Mouse (Mus musculus): Measurements from ENCODE around the gene Hist1h2bg. TPM values are rescaled to one million over a fixed set of nuclear protein-coding genes. Genes with fewer than 3 reads are reported as not detected.
"Not testable (repeated sequence)": the region's sequence is repeated elsewhere in the genome, so short reads cannot be mapped to it uniquely, and the experiment has no call there.

The Hist1h2bg gene
- polyA plus RNA-seq, 1 experiment from 2014 or later, result 3.2 TPM

DNA sequence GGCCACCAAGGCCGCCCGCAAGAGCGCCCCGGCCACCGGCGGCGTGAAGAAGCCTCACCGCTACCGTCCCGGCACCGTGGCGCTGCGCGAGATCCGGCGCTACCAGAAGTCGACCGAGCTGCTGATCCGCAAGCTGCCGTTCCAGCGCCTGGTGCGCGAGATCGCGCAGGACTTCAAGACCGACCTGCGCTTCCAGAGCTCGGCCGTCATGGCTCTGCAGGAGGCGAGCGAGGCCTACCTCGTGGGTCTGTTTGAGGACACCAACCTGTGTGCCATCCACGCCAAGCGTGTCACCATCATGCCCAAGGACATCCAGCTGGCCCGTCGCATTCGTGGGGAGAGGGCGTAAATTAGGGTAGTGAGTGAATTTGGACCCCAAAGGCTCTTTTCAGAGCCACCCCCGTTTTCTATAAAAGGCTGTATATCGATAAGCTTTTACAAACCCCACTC lies 4.7 kb downstream of the Hist1h2bg start:
- Histone ChIP-seq H3K9ac (ENCODE audit: low read depth, low read length) (peak overlapping the region; percentile 65), H3K27ac (ENCODE audit: low read depth, low read length) (peak overlapping the region; percentile 77), H3K4me2 (replicated peaks; ENCODE audit: low read depth, low read length) (peak overlapping the region; percentile 66), H3K4me3 (ENCODE audit: low read depth, low read length) (peak overlapping the region; percentile 41)
- DNase-seq (ENCODE audit: low spot score), result peak; percentile 54
- not testable (repeated sequence) for H3K27me3 ChIP-seq (ENCODE audit: control insufficient read depth, insufficient read depth, low read length); H3K9me3 ChIP-seq (ENCODE audit: control insufficient read depth, low read length); ATAC-seq (ENCODE audit: low FRiP score); H3K4me1 ChIP-seq (replicated peaks; ENCODE audit: control insufficient read depth, insufficient read depth, low read length); H3K36me3 ChIP-seq (ENCODE audit: control insufficient read depth, insufficient read depth, low read length)
- WGBS, result 2% methylated on average over 8 of the region's 40 CpGs

- Histone ChIP-seq H3K4me1 (replicated peaks; ENCODE audit: control insufficient read depth, insufficient read depth, low read length) (peaks cover 2% of the 10 kb centered on the region; the same call in 1 of the 2 replicates), H3K9ac (ENCODE audit: low read depth, low read length) (peak overlapping the region; percentile 65), H3K4me2 (replicated peaks; ENCODE audit: low read depth, low read length) (peak overlapping the region; percentile 66), H3K9me3 (ENCODE audit: control insufficient read depth, low read length) (no peaks in the 10 kb centered on the region), H3K36me3 (ENCODE audit: control insufficient read depth, insufficient read depth, low read length) (no peaks in the 10 kb centered on the region), H3K27me3 (ENCODE audit: control insufficient read depth, insufficient read depth, low read length) (no peaks in the 10 kb centered on the region), H3K27ac (ENCODE audit: low read depth, low read length) (peak overlapping the region; percentile 77), H3K4me3 (ENCODE audit: low read depth, low read length) (peak overlapping the region; percentile 41)
- ATAC-seq (ENCODE audit: low FRiP score), result no peak
- DNase-seq (ENCODE audit: low spot score), result peak; percentile 56
- WGBS, result 2% methylated on average over 7 of the region's 7 CpGs
These were observed 5.2 kb downstream of the Hist1h2bg start for GRCm38 (mm10) chr13:23576351-23576881.

- H3K27me3 ChIP-seq (ENCODE audit: control insufficient read depth, insufficient read depth, low read length), result no peaks in the 10 kb centered on the region
- peak overlapping the region; percentile 66 for H3K4me2 ChIP-seq (replicated peaks; ENCODE audit: low read depth, low read length)
- H3K9ac ChIP-seq (ENCODE audit: low read depth, low read length), result peak overlapping the region; percentile 65
- peak overlapping the region; percentile 41 for H3K4me3 ChIP-seq (ENCODE audit: low read depth, low read length)
- H3K27ac ChIP-seq (ENCODE audit: low read depth, low read length), result peak overlapping the region; percentile 77
- no peaks in the 10 kb centered on the region for H3K9me3 ChIP-seq (ENCODE audit: control insufficient read depth, low read length)
- H3K4me1 ChIP-seq (replicated peaks; ENCODE audit: control insufficient read depth, insufficient read depth, low read length), result peaks cover 2% of the 10 kb centered on the region; the same call in 1 of the 2 replicates
- no peak for ATAC-seq (ENCODE audit: low FRiP score)
- peak; percentile 37 for DNase-seq (ENCODE audit: low spot score)
- H3K36me3 ChIP-seq (ENCODE audit: control insufficient read depth, insufficient read depth, low read length), result no peaks in the 10 kb centered on the region
- WGBS, result 47% methylated on average over 6 of the region's 6 CpGs
These were observed 5.9 kb downstream of the Hist1h2bg start for GRCm38 (mm10) chr13:23576906-23577639.

GRCm38 (mm10) chr13:23577835-23578234 lies 6.6 kb downstream of the Hist1h2bg start:
- H3K36me3 ChIP-seq (ENCODE audit: control insufficient read depth, insufficient read depth, low read length), result no peaks in the 10 kb centered on the region
- no peak for DNase-seq (ENCODE audit: low spot score)

GRCm38 (mm10) chr13:23581408-23582218 lies 10.4 kb downstream of the Hist1h2bg start, which contains the start of gene Hist1h4d:
Hist1h4d (plus strand) TSS chr13:23581598.
- peak; percentile 99 for DNase-seq (ENCODE audit: low spot score)
- peak within 1 kb of the TSS; percentile 88 for H3K27ac ChIP-seq (ENCODE audit: low read depth, low read length)
- H3K9ac ChIP-seq (ENCODE audit: low read depth, low read length), result peak within 1 kb of the TSS; percentile 63
- under 1% methylated on average over 43 of the region's 43 CpGs for WGBS
- peak; percentile 90 for ATAC-seq (ENCODE audit: low FRiP score)
- no peaks in the 10 kb centered on the region for H3K9me3 ChIP-seq (ENCODE audit: control insufficient read depth, low read length)
- no peaks in the 10 kb centered on the region for H3K27me3 ChIP-seq (ENCODE audit: control insufficient read depth, insufficient read depth, low read length)
- peak within 1 kb of the TSS; percentile 83 for H3K4me2 ChIP-seq (replicated peaks; ENCODE audit: low read depth, low read length)
- peak within 1 kb of the TSS; percentile 44 for H3K4me3 ChIP-seq (ENCODE audit: low read depth, low read length)
- H3K4me1 ChIP-seq (replicated peaks; ENCODE audit: control insufficient read depth, insufficient read depth, low read length), result peaks cover 3% of the 10 kb centered on the region; the same call in 1 of the 2 replicates
- no peaks in the 10 kb centered on the region for H3K36me3 ChIP-seq (ENCODE audit: control insufficient read depth, insufficient read depth, low read length)

More at GRCm38 (mm10) chr13:23577835-23578234, 6.6 kb downstream of the Hist1h2bg start:
- 0 out of 2 replicates have a peak overlapping the region, but pooled peaks have one; percentile 24 for H3K27ac ChIP-seq (ENCODE audit: low read depth, low read length)
- H3K9ac ChIP-seq (ENCODE audit: low read depth, low read length), result no peak overlapping the region
- H3K4me3 ChIP-seq (ENCODE audit: low read depth, low read length), result no peak overlapping the region
- peaks cover 2% of the 10 kb centered on the region; the same call in 1 of the 2 replicates for H3K4me1 ChIP-seq (replicated peaks; ENCODE audit: control insufficient read depth, insufficient read depth, low read length)
- ATAC-seq (ENCODE audit: low FRiP score), result no peak
- 87% methylated on average over 1 of the region's 1 CpGs for WGBS
- H3K9me3 ChIP-seq (ENCODE audit: control insufficient read depth, low read length), result no peaks in the 10 kb centered on the region
- H3K27me3 ChIP-seq (ENCODE audit: control insufficient read depth, insufficient read depth, low read length), result no peaks in the 10 kb centered on the region
- H3K4me2 ChIP-seq (replicated peaks; ENCODE audit: low read depth, low read length), result no peak overlapping the region

DNA sequence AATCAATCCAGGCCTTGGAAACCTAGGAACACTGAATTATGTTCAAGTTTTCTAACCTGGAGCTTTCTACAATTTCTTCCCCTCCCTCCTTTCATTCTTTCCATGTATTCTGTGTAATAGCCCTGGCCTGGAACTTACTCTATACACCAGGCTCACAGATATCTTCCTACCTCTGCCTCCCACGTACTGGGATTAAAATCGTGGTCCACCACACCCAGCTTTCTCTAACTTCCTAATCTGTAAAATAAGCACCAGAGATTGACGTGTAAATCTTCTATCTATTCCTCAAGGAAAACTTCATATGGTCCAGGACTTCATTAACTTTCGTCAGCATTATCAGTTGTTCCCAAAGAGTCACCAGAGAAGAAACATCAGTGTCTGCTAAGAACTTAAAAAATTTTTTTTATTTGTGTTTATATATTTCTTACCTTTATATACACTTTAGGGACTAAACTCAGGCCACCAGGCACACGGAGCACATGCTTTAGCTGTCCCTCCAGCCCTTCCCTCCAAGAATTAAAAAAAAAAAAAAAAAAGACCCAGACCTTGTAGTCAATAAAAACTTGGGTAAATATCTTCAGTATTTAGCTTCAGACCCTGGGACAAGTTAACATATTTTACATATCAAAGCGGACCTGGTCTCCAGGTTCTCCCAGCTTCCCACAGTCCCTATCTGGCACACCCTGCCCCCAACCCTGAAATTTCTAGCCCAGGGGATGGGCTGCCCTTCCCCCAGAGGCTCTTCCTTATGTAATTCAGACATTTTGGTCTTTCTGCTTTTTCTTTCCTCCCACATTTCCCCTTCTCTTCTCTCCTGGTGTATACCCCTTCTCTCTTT lies 11.2 kb downstream of the Hist1h2bg start:
- Histone ChIP-seq H3K9me3 (ENCODE audit: control insufficient read depth, low read length) (no peaks in the 10 kb centered on the region), H3K4me2 (replicated peaks; ENCODE audit: low read depth, low read length) (peak overlapping the region; percentile 83), H3K36me3 (ENCODE audit: control insufficient read depth, insufficient read depth, low read length) (no peaks in the 10 kb centered on the region), H3K4me1 (replicated peaks; ENCODE audit: control insufficient read depth, insufficient read depth, low read length) (peaks cover 3% of the 10 kb centered on the region; the same call in 1 of the 2 replicates), H3K4me3 (ENCODE audit: low read depth, low read length) (peak overlapping the region; percentile 44), H3K9ac (ENCODE audit: low read depth, low read length) (peak overlapping the region; percentile 63), H3K27ac (ENCODE audit: low read depth, low read length) (peak overlapping the region; percentile 88), H3K27me3 (ENCODE audit: control insufficient read depth, insufficient read depth, low read length) (no peaks in the 10 kb centered on the region)
- DNase-seq (ENCODE audit: low spot score) (peak; percentile 49), ATAC-seq (ENCODE audit: low FRiP score) (no peak)
- WGBS, result 5% methylated on average over 6 of the region's 6 CpGs

DNA sequence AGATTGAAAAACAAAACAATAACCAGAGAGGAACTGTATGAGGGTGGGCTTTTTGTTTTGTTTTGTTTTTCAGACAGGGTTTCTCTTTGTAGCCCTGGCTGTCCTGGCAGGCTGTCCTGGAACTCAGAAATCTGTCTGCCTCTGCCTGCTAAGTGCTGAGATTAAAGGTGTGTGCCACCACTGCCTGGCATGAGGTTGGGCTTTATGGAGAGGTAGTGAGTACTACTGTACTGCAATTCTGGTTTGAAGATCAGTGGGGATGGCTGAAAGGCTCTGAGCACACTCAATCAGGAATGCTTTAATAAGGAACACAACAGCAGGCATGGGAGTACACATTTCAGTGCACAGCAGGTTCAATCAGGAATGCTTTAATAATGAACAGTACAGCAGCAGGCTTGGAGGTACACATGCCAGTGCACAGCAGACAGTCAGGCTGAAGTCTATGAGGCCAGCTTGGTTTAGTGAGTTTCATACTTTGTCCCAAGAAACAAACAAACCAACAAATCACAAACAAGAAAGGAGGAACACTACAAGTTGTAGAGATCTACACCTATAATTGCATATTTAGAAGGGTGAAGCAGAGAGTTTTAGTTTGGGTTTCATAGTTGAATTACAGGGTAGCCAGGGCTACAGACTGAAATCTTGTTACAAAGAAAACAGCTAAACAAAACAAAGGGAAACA lies 12.3 kb downstream of the Hist1h2bg start:
- Histone ChIP-seq H3K36me3 (ENCODE audit: control insufficient read depth, insufficient read depth, low read length) (no peaks in the 10 kb centered on the region), H3K4me2 (replicated peaks; ENCODE audit: low read depth, low read length) (no peak overlapping the region), H3K9me3 (ENCODE audit: control insufficient read depth, low read length) (no peaks in the 10 kb centered on the region), H3K4me3 (ENCODE audit: low read depth, low read length) (no peak overlapping the region), H3K27ac (ENCODE audit: low read depth, low read length) (peak overlapping the region; percentile 75), H3K27me3 (ENCODE audit: control insufficient read depth, insufficient read depth, low read length) (no peaks in the 10 kb centered on the region), H3K9ac (ENCODE audit: low read depth, low read length) (no peak overlapping the region), H3K4me1 (replicated peaks; ENCODE audit: control insufficient read depth, insufficient read depth, low read length) (peaks cover 3% of the 10 kb centered on the region; the same call in 1 of the 2 replicates)
- ATAC-seq (ENCODE audit: low FRiP score) (no peak), DNase-seq (ENCODE audit: low spot score) (no peak)

Measured in hindbrain, embryonic 11.5 days (tissue).